Mouse (Mus musculus): ENCODE measurements around the gene Dock6. TPM values are rescaled to one million over a fixed set of nuclear protein-coding genes. Genes with fewer than 3 reads are reported as not detected.

Gene Dock6
- 53.0 TPM for polyA plus RNA-seq (2014; fragmentation: Illumina TruSeq; extraction: RNeasy Lipid Tissue Mini Kit (QIAGEN cat#74804); ENCODE audit: low read depth, low replicate concordance)

GRCm38 (mm10) chr9:21852128-21853091 is at the start of gene Dock6:
Gene Dock6, minus strand, starts transcription at chr9:21852635.

DNA sequence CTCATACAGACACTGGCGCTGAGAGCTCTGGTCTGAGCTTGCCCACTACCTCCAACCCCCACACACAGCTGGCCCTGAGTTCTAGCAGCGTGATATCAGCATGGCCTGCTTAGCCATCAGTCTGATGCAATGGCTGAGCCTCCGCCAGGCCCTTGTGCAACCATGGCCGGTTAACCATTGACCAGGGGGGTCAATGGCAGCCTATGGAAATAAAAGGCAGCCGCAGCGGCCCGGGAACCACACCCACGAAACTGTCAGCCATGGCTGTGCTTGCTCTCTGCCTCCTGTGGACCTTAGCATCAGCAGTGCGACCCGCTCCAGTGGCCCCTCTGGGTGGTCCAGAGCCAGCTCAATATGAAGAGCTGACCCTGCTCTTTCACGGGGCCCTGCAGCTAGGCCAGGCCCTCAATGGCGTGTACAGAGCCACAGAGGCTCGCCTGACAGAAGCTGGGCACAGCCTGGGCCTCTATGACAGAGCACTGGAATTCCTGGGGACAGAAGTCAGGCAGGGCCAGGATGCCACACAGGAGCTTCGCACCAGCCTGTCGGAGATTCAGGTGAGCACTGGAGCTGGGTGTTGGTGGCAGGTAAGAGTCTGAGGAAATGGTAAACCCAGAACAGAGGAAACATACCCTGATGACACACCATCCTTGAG is 17.1 kb downstream of the Dock6 start, which contains the start of gene Angptl8:
TSS of gene Angptl8 (plus strand) at position 253 of the 655 bp plus-strand sequence.

GRCm38 (mm10) chr9:21798345-21799009 is 54.0 kb downstream of the Dock6 start, which contains the start of gene Kank2:
Gene Kank2, minus strand, starts transcription at chr9:21798744.

DNA sequence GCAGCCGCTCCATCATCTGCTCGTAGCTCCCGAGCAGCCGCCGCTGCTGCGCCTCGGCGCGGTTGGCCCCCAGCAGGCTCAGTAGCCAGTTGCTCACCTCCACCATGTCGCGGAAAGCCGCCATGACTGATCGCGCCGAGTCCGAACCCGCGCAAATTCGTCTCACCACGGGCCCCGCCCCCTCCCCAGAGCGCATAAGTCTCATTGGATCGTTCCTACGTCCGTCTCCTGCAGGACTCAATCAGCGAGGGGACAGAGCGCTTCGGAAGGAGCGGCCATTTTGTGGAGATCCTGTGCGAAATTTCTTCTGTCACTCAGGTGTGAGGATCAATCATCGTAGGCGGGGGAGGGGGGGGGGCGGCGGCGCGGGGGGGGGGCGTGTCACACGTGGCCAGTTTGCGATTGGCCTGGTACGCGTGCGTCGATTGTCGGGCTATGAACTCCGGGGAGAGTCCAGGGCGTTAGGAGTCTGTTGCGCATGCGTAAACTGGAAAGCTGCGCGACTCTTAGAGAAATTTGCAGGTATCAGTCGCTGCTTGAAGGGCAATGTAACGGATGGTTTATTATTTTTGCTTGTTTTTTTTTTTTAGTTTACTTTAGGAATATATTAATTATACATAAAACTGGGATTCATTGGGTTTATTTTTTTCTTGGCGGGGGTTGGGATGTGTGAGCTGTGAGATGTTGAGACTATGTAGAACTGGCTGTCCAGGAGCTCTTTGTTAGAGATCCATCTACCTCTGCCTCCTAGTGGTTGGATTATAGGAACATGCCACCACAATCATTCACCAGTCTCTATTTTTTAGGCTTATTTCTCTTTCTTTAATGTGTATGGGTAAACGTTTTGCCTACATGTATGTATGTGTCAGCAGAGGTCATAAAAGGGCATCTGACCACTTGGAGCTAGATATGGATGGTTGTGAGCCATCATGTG is 92.0 kb downstream of the Dock6 start, which contains the start of gene Spc24:
TSS of gene Spc24 (minus strand) at position 149 of the 934 bp plus-strand sequence.

Other genes starting within 250 kb of the Dock6 start
- 29.6 TPM for gene Smarca4, start 236.5 kb downstream of the Dock6 start, polyA plus RNA-seq (2014; fragmentation: Illumina TruSeq; extraction: RNeasy Lipid Tissue Mini Kit (QIAGEN cat#74804); ENCODE audit: low read depth, low replicate concordance)
- 6.5 TPM for gene Ldlr, start 129.2 kb downstream of the Dock6 start, polyA plus RNA-seq (2014; fragmentation: Illumina TruSeq; extraction: RNeasy Lipid Tissue Mini Kit (QIAGEN cat#74804); ENCODE audit: low read depth, low replicate concordance)
- gene Spc24, start 92.3 kb downstream of the Dock6 start, polyA plus RNA-seq (2014; fragmentation: Illumina TruSeq; extraction: RNeasy Lipid Tissue Mini Kit (QIAGEN cat#74804); ENCODE audit: low read depth, low replicate concordance): 8.4 TPM
- 59.6 TPM for gene Kank2, start 53.9 kb downstream of the Dock6 start, polyA plus RNA-seq (2014; fragmentation: Illumina TruSeq; extraction: RNeasy Lipid Tissue Mini Kit (QIAGEN cat#74804); ENCODE audit: low read depth, low replicate concordance)
- gene Angptl8, start 17.1 kb downstream of the Dock6 start, polyA plus RNA-seq (2014; fragmentation: Illumina TruSeq; extraction: RNeasy Lipid Tissue Mini Kit (QIAGEN cat#74804); ENCODE audit: low read depth, low replicate concordance): not detected
- 12.5 TPM for gene Rab3d, start 65.6 kb upstream of the Dock6 start, polyA plus RNA-seq (2014; fragmentation: Illumina TruSeq; extraction: RNeasy Lipid Tissue Mini Kit (QIAGEN cat#74804); ENCODE audit: low read depth, low replicate concordance)
- gene Ccdc159, start 74.8 kb upstream of the Dock6 start, polyA plus RNA-seq (2014; fragmentation: Illumina TruSeq; extraction: RNeasy Lipid Tissue Mini Kit (QIAGEN cat#74804); ENCODE audit: low read depth, low replicate concordance): 8.1 TPM
- 107 TPM for gene Tmem205, start 74.9 kb upstream of the Dock6 start, polyA plus RNA-seq (2014; fragmentation: Illumina TruSeq; extraction: RNeasy Lipid Tissue Mini Kit (QIAGEN cat#74804); ENCODE audit: low read depth, low replicate concordance)
- 4.9 TPM for gene Plppr2, start 84.4 kb upstream of the Dock6 start, polyA plus RNA-seq (2014; fragmentation: Illumina TruSeq; extraction: RNeasy Lipid Tissue Mini Kit (QIAGEN cat#74804); ENCODE audit: low read depth, low replicate concordance)
- 9.2 TPM for gene Swsap1, start 103.1 kb upstream of the Dock6 start, polyA plus RNA-seq (2014; fragmentation: Illumina TruSeq; extraction: RNeasy Lipid Tissue Mini Kit (QIAGEN cat#74804); ENCODE audit: low read depth, low replicate concordance)
- 0.50 TPM for gene Epor, start 110.9 kb upstream of the Dock6 start, polyA plus RNA-seq (2014; fragmentation: Illumina TruSeq; extraction: RNeasy Lipid Tissue Mini Kit (QIAGEN cat#74804); ENCODE audit: low read depth, low replicate concordance)
- 9.7 TPM for gene Rgl3, start 136.8 kb upstream of the Dock6 start, polyA plus RNA-seq (2014; fragmentation: Illumina TruSeq; extraction: RNeasy Lipid Tissue Mini Kit (QIAGEN cat#74804); ENCODE audit: low read depth, low replicate concordance)
- gene Ccdc151, start 150.0 kb upstream of the Dock6 start, polyA plus RNA-seq (2014; fragmentation: Illumina TruSeq; extraction: RNeasy Lipid Tissue Mini Kit (QIAGEN cat#74804); ENCODE audit: low read depth, low replicate concordance): not detected
- 53.0 TPM for gene Prkcsh, start 150.2 kb upstream of the Dock6 start, polyA plus RNA-seq (2014; fragmentation: Illumina TruSeq; extraction: RNeasy Lipid Tissue Mini Kit (QIAGEN cat#74804); ENCODE audit: low read depth, low replicate concordance)
- 0.10 TPM for gene Elavl3, start 199.4 kb upstream of the Dock6 start, polyA plus RNA-seq (2014; fragmentation: Illumina TruSeq; extraction: RNeasy Lipid Tissue Mini Kit (QIAGEN cat#74804); ENCODE audit: low read depth, low replicate concordance)
- not detected for gene Gm49318, start 218.6 kb upstream of the Dock6 start, polyA plus RNA-seq (2014; fragmentation: Illumina TruSeq; extraction: RNeasy Lipid Tissue Mini Kit (QIAGEN cat#74804); ENCODE audit: low read depth, low replicate concordance)
- 5.1 TPM for gene Zfp653, start 218.7 kb upstream of the Dock6 start, polyA plus RNA-seq (2014; fragmentation: Illumina TruSeq; extraction: RNeasy Lipid Tissue Mini Kit (QIAGEN cat#74804); ENCODE audit: low read depth, low replicate concordance)
- gene Ecsit, start 232.8 kb upstream of the Dock6 start, polyA plus RNA-seq (2014; fragmentation: Illumina TruSeq; extraction: RNeasy Lipid Tissue Mini Kit (QIAGEN cat#74804); ENCODE audit: low read depth, low replicate concordance): 114 TPM
- 14.5 TPM for gene Cnn1, start 246.6 kb upstream of the Dock6 start, polyA plus RNA-seq (2014; fragmentation: Illumina TruSeq; extraction: RNeasy Lipid Tissue Mini Kit (QIAGEN cat#74804); ENCODE audit: low read depth, low replicate concordance)